Mouse (Mus musculus) lung, embryonic 14.5 days (tissue): ENCODE measurements around the gene Zc3h18. TPM values are rescaled to one million over a fixed set of nuclear protein-coding genes. Genes with fewer than 3 reads are reported as not detected.
A peak's percentile ranks its signal among the peaks of the same experiment; 100 is the strongest.

ENCODE experiments used
- ATAC-seq: fragments of 200-750 bp; cut with Nextera tagmentation; 2 replicates; pipeline ENCODE4 v1.8.0; 2017; ENCODE audit warnings: mild to moderate bottlenecking, moderate TSS enrichment, moderate library complexity; ENCODE audit not compliant: insufficient read depth
- DNase-seq: peaks from one replicate; pipeline ENCODE4 v3.0.0-alpha.2; 2015
- H3K27ac ChIP-seq: fragments of 300-500 bp; sonication (generic); 2 replicates; pipeline ENCODE4 v1.5.1; 2014; ENCODE audit warnings: low read depth, mild to moderate bottlenecking, moderate library complexity
- H3K27me3 ChIP-seq: fragments of 300-500 bp; sonication (generic); 2 replicates; pipeline ENCODE4 v1.6.1; 2014; ENCODE audit warnings: low read length, control low read depth; ENCODE audit not compliant: insufficient read depth
- H3K36me3 ChIP-seq: fragments of 300-500 bp; sonication (generic); 2 replicates; pipeline ENCODE4 v1.6.1; 2014; ENCODE audit warnings: control low read depth; ENCODE audit not compliant: insufficient read depth
- H3K4me1 ChIP-seq: fragments of 300-500 bp; sonication (generic); 2 replicates; pipeline ENCODE4 v1.6.1; 2014; ENCODE audit warnings: antibody characterized with exemption, control low read depth; ENCODE audit not compliant: insufficient read depth
- H3K4me2 ChIP-seq: fragments of 300-500 bp; sonication (generic); 2 replicates; pipeline ENCODE4 v1.6.1; 2014; ENCODE audit warnings: mild to moderate bottlenecking
- H3K4me3 ChIP-seq: fragments of 300-500 bp; sonication (generic); 2 replicates; pipeline ENCODE4 v1.5.1; 2014; ENCODE audit warnings: low read depth, low read length
- H3K9ac ChIP-seq: fragments of 300-500 bp; sonication (generic); 2 replicates; pipeline ENCODE4 v1.6.1; 2014
- H3K9me3 ChIP-seq: fragments of 300-500 bp; sonication (generic); 2 replicates; pipeline ENCODE4 v1.6.1; 2016; ENCODE audit warnings: low read depth, low read length, control low read depth
- CTCF ChIP-seq: IDR thresholded peaks from 2 replicates; pipeline ENCODE4 v1.5.1; 2016; ENCODE audit warnings: antibody characterized with exemption, low read depth
- WGBS: fragments of 180-500 bp; shearing (Covaris S2); extraction: QIAGEN DNeasy Blood & Tissue Kit; methylation state at CpG from one replicate; pipeline ENCODE4 v1.1.7; 2014; 5-methylcytosine and 5-hydroxymethylcytosine counted together
- polyA plus RNA-seq: library from polyadenylated mRNA; unstranded; fragments of >200 nt; fragmentation: Nextera tagmentation; extraction: Ambion mirVana; gene quantifications from 2 replicates; pipeline ENCODE4 v1.2.1, GENCODE M21; 2014

Gene Zc3h18
- polyA plus RNA-seq, 1 experiment from 2014 or later: 44.3 TPM

DNA sequence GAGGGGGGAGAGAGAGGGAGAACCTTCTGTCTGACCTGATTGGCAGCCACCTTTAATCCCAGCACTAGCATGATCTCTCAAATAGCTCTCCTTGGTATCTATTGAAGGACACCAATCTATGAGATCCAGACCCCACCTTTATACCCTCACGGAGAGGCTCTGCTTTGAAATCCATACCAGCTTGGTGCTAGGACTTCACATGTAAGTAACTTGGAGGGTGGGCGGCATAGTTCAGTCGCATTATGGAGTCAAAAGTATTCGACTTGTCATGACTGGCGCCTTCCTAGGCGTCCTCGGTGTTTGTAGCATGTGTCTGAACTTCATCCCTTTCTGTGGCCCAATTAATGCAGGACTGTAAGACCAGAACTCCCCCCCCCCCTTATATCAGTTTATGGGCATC, 1.1 kb upstream of the Zc3h18 start:
- peak overlapping the region; percentile 79; the same call in 1 of the 2 replicates for H3K4me2 ChIP-seq
- no peak overlapping the region for H3K27ac ChIP-seq
- DNase-seq (no peak), ATAC-seq (no peak)
- no peak overlapping the region for H3K4me3 ChIP-seq
- no peak overlapping the region for H3K9ac ChIP-seq
- H3K9me3 ChIP-seq: no peaks in the 10 kb centered on the region
- peaks cover 10% of the 10 kb centered on the region; the same call in 1 of the 2 replicates for H3K36me3 ChIP-seq
- 92% methylated on average over 7 of the region's 7 CpGs for WGBS
- 0 out of 2 replicates have a peak, but pooled peaks cover 10% of the 10 kb centered on the region for H3K4me1 ChIP-seq
- no peak for TF ChIP-seq CTCF
- H3K27me3 ChIP-seq: no peaks in the 10 kb centered on the region

DNA sequence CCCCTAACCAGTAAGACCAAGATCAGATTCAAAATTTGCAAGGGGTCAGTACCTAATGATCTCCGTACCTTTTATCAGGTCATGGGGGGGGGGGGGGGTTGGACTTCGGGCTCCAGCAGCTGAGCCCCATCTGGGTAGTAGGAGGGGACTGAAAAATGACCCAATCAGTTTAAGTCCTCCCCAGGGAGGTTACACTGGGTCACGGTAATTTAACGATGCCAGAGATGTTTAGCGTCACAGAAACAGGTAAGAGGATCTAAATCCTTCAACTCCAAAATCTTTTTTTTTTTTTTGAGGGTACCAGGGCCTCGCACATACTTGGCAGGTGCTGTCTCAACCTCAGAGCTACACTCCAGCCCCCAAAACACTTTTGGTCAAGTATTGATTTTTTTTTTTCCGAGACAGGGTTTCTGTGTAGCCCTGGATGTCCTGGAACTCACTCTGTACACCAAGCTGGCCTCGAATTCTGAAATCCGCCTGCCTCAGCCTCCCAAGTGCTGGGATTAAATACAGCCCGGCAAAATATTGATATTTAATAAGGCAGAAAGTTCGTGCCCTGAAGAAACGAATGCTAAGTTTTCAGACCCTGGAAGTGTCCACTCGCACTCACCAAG, 551 bp upstream of the Zc3h18 start:
- DNase-seq (no peak), ATAC-seq (peak; percentile 25)
- Histone ChIP-seq H3K4me1 (0 out of 2 replicates have a peak, but pooled peaks cover 10% of the 10 kb centered on the region), H3K27me3 (no peaks in the 10 kb centered on the region), H3K4me2 (peak overlapping the region; percentile 79), H3K9ac (peak overlapping the region; percentile 88; the same call in 1 of the 2 replicates), H3K27ac (0 out of 2 replicates have a peak overlapping the region, but pooled peaks have one; percentile 19), H3K4me3 (peak overlapping the region; percentile 86), H3K9me3 (no peaks in the 10 kb centered on the region), H3K36me3 (peaks cover 15% of the 10 kb centered on the region; the same call in 1 of the 2 replicates)
- TF ChIP-seq CTCF: no peak
- WGBS: 26% methylated on average over 13 of the region's 13 CpGs

DNA sequence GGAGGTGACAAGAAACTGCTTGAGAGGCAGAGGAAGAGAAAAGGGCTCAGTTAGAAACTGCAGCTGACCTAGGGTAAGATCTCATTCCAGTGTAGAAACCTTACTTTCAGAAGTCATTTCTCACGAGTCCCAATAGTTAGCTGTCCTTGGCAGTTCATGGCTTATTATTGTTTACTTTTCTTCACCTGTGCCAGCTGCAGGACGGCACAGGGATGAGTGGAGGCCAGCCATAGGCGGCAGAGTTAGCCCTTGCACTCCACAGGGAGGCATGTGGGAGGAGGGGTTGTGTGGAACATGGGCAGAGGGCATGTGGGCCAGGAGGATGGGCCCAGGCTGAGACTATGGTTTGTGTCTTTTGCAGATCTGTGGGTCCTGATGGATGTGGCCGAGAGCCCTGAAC, 6.6 kb downstream of the Zc3h18 start:
- 65% methylated on average over 4 of the region's 4 CpGs for WGBS
- Histone ChIP-seq H3K36me3 (peaks cover 70% of the 10 kb centered on the region), H3K27me3 (no peaks in the 10 kb centered on the region), H3K9me3 (no peaks in the 10 kb centered on the region), H3K4me3 (no peak overlapping the region), H3K4me2 (no peak overlapping the region), H3K9ac (no peak overlapping the region), H3K27ac (no peak overlapping the region), H3K4me1 (0 out of 2 replicates have a peak, but pooled peaks cover 3% of the 10 kb centered on the region)
- ATAC-seq (no peak), DNase-seq (no peak)
- TF ChIP-seq CTCF: no peak

DNA sequence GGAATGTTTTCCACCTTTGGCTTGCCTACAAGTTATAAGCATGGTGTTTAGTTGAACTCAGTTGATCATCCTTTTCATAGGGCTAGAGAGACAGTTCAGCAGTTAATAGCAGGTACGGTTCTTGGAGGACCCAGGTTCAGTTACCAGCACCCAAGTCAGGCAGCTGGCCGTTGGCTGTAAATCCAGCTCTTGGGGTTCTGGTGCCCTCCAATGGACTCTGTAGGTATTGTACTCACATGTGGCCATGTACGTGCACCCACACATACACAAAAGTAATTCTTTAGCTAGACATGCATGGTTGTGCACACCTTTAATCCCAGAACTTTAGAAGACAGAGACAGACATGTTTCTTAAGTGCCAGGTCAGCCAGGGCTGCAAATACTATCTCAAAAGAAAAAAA, 12.9 kb downstream of the Zc3h18 start:
- 0 out of 2 replicates have a peak, but pooled peaks have one; percentile 5 for TF ChIP-seq CTCF
- no peak overlapping the region for H3K4me2 ChIP-seq
- WGBS: 85% methylated on average over 3 of the region's 3 CpGs
- H3K4me1 ChIP-seq: no peaks in the 10 kb centered on the region
- ATAC-seq: no peak
- H3K36me3 ChIP-seq: peaks cover 95% of the 10 kb centered on the region
- no peak overlapping the region for H3K9ac ChIP-seq
- H3K9me3 ChIP-seq: no peaks in the 10 kb centered on the region
- DNase-seq: peak; percentile 7
- H3K27me3 ChIP-seq: no peaks in the 10 kb centered on the region
- no peak overlapping the region for H3K27ac ChIP-seq
- no peak overlapping the region for H3K4me3 ChIP-seq

DNA sequence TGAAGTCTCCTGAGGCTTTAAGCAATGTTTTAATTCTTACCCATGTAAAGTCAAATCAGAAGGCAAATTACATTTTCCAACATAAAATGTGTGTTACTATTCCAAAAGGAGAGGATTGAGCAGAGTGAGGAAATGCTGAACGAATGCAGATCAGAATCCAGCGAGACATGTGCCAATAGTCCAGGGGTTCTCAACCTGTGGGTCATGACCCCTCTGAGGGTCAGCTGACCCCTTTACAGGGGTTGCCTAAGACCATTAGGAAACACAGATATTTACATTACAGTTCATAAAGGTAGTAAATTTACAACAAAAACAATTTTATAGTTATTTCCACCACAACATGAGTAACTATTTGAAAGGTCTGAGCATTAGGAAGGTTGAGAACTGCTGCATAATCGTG, 14.3 kb downstream of the Zc3h18 start:
- WGBS: 86% methylated on average over 3 of the region's 3 CpGs
- no peak for TF ChIP-seq CTCF
- Histone ChIP-seq H3K27me3 (no peaks in the 10 kb centered on the region), H3K4me2 (no peak overlapping the region), H3K9ac (no peak overlapping the region), H3K36me3 (peaks cover 94% of the 10 kb centered on the region), H3K4me1 (no peaks in the 10 kb centered on the region), H3K9me3 (no peaks in the 10 kb centered on the region), H3K4me3 (no peak overlapping the region), H3K27ac (no peak overlapping the region)
- ATAC-seq (no peak), DNase-seq (no peak)

DNA sequence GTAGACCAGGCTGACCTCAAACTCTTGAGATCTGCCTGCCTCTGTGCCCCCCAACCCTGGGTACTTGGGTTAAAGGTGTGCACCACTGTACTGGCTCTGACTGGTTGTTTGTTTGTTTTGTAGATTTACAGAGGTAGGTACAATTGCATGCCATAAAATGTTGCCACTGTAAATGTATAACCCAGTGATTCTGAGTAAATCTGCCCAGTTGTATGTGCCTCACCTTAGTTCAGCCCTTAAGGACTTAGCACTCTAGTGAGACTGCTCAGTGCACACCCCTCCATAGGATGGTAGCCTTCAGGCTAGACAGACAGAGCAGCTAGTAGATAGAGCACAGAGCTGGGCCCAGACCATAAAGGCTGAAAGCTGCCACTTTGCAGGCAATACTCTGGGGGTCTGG, 17.3 kb downstream of the Zc3h18 start:
- Histone ChIP-seq H3K27ac (no peak overlapping the region), H3K9me3 (no peaks in the 10 kb centered on the region), H3K4me3 (no peak overlapping the region), H3K27me3 (no peaks in the 10 kb centered on the region), H3K4me1 (no peaks in the 10 kb centered on the region), H3K4me2 (no peak overlapping the region), H3K36me3 (peaks cover 82% of the 10 kb centered on the region), H3K9ac (no peak overlapping the region)
- no peak for DNase-seq
- no peak for TF ChIP-seq CTCF
- no peak for ATAC-seq

DNA sequence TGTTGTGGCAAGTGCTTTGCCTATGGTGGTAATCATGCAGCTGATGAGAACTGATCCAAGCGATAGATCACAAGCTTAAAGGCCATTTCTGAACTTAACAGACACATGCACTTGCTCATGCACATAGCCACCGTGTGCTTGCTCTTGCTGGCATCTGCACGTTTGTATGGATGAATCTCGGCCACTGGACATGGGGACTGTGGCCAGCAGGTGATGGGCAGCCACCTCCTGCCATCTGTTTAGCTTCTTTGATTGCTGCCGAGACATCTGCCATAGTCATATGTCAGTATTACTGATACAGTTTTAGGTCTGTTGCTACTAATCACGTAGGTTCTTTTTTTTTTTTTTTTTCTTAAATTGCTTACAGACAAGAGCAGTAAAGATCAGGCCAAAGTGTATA, 18.9 kb downstream of the Zc3h18 start:
- WGBS: 88% methylated on average over 6 of the region's 6 CpGs
- TF ChIP-seq CTCF: no peak

DNA sequence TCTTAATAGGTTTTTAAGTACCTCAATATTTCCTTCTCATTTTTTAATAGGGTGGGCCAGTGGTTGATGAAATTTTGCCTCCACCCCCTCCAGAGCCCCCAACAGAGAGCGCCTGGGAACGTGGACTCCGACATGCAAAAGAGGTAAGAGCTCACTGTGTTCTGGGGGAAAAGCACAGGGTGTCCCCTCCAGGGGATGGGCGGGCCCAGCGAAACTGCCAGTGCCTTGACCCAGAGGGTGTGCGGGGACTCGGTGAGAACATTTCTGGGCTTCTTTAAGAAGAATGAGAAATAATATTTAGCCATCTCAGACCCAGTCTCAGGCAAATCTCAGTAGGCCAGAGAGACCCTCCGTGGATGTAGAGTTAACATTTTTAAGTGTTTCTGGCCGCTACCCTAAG, 21.8 kb downstream of the Zc3h18 start:
- Histone ChIP-seq H3K9ac (no peak overlapping the region), H3K4me1 (no peaks in the 10 kb centered on the region), H3K9me3 (no peaks in the 10 kb centered on the region), H3K36me3 (peaks cover 86% of the 10 kb centered on the region), H3K4me3 (no peak overlapping the region), H3K27me3 (no peaks in the 10 kb centered on the region), H3K4me2 (no peak overlapping the region), H3K27ac (no peak overlapping the region)
- WGBS: 90% methylated on average over 9 of the region's 9 CpGs
- ATAC-seq (no peak), DNase-seq (no peak)
- no peak for TF ChIP-seq CTCF

More for the DNA sequence above, 18.9 kb downstream of the Zc3h18 start:
- Histone ChIP-seq H3K27me3 (no peaks in the 10 kb centered on the region), H3K4me1 (no peaks in the 10 kb centered on the region), H3K9me3 (no peaks in the 10 kb centered on the region), H3K4me2 (no peak overlapping the region), H3K9ac (no peak overlapping the region), H3K4me3 (no peak overlapping the region), H3K36me3 (peaks cover 82% of the 10 kb centered on the region), H3K27ac (no peak overlapping the region)
- DNase-seq (no peak), ATAC-seq (no peak)
